Mouse (Mus musculus): ENCODE measurements around the gene Tmem141.
A peak's percentile ranks its signal among the peaks of the same experiment; 100 is the strongest.

The Tmem141 gene

GRCm38 (mm10) chr2:25621229-25622200 is at the start of gene Tmem141:
TSS of gene Tmem141 (minus strand) at chr2:25622005.
- DNase-seq = peak; percentile 89

DNA sequence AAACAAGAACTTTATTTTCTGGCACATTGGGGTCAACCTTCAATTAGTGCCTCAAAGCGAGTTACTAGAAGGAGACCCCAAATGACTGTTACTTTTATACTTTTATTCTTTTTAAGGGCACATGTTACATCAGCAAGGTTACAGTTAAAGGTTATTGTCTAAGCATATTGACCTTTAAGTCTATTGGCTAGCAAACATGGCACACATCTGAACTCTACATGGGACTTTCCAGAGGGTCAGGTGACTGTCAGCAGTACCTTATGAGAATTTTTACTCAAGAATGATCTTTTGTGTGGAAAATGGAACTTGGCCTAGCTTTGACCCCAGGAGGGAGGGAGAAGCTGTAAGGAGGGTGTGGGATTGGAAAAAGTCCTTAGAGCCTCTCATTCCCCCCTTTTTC is 44.7 kb upstream of the Tmem141 start:
- DNase-seq = no peak

GRCm38 (mm10) chr2:25664125-25664524 is 42.3 kb upstream of the Tmem141 start:
- DNase-seq = no peak

DNA sequence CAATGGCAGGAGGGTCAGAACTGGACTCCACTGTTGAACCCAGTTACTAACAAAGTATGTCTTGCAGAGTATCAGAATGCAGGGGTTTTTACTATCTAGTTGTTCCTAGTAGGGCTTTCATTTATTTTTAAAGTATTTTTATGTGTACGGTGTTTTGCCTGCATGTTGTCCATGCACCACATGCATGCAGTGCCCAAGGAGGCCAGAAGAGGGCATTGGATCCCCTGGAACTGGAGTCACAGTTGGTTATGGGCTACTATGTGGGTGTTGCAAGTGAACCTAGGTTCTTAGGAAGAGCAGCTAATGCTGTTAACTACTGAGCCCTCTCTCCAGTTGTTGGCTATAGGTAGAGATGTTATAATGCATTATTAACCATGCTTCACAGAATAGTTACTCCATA is 41.7 kb upstream of the Tmem141 start:
- peak; percentile 41 for DNase-seq

DNA sequence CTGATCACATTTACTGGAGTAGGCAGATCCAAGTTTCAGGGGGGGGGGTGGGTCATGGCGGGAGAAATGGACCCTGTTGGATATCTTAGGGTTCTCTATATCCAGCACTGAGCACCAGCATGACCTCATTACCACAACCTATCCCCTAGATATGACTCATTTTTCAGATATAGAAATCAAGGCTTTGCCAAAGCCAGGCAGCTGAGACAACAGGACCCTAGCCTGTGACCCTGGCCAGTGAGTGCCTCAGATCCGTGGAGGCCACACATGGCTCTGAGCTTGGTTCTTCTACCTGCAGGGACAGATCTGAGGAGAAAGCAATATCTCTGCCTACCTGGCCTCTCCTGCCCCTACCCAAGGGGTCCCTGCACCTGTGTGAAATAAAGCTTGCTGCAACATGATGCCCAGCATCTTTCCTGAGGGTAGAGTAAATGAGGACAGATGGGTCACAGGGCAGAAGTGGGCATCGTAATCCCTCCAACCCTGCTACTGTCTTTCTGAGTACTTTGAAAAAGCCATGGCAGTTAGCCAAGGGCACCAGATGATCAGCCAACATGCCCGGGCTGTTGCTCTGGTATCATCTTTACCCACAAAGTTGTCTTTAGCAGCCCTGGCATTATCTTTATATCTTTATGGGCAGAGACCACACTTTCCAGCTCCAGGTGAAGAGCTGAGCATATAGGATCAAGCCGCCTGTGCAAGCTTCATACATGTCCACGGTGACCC is 39.6 kb upstream of the Tmem141 start:
- DNase-seq = peak; percentile 9

DNA sequence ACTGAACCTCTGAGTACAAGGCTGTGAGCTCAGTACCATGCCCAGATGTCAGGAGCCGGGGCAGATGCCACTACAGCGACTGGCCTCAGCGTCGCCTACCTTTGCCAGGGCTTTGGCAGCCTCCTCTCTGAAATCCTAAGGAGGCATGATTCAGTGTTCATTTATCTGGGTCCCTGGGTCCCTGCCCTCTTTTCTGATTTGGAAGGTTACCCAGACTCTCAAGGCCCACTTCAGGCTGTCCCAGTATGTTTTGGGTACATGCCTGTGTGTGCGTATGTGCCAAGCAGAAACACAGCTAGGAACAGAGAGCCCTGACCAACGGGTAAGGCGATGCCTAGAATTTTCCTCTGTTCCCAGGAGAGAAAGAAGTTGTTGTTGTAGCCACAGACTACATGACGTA is 38.5 kb upstream of the Tmem141 start:
- DNase-seq = no peak

DNA sequence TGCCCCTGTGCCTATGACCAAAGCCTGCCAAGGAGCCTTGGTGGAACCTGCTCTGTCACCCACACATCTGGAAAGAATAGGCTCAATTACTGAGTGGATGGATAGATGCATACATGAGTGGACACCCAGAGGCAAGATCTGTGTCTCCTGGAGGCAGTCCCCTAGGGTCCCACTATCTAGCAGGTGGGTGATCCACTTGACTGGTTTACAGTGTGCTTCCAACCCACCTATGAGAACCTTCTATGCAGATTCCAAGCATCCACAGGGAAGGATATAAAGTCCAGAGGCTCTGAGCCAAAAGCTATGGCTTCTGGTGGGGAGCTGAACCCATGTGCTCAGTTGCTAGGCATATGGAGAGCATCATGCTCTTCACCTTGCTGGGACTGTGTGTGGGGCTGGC is 35.8 kb upstream of the Tmem141 start, which contains the start of gene Lcn5:
Gene Lcn5 (plus strand): TSS at position 301 of the 400 bp plus-strand sequence.
- DNase-seq = no peak

GRCm38 (mm10) chr2:25657246-25657645 is 35.4 kb upstream of the Tmem141 start:
- no peak for DNase-seq

GRCm38 (mm10) chr2:25656691-25657090 is 34.9 kb upstream of the Tmem141 start:
- no peak for DNase-seq

GRCm38 (mm10) chr2:25654502-25654901 is 32.7 kb upstream of the Tmem141 start:
- DNase-seq = no peak

DNA sequence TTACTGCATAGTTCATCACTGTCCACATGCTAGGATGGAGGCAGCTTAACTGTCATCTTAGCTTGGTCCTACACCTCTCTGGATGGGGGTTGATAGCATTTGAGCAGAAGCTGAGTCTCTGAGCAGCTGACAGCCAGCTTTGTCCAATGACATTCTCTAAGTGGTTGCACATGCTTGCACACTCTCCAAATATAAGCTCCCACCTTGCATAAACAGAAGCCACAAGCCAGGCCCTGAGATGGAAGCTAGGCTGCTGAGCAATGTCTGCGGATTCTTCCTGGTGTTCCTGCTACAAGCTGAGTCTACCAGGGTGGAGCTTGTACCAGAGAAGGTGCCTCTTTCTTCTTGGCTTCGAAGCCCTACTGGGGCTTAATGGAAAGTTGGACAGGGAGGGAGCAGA is 31.1 kb upstream of the Tmem141 start, which contains the start of gene Lcn8:
Gene Lcn8 (plus strand): TSS at position 219 of the 400 bp plus-strand sequence.
- no peak for DNase-seq

- peak; percentile 57 for DNase-seq
These were observed 18.1 kb upstream of the Tmem141 start for GRCm38 (mm10) chr2:25639890-25640289.

DNA sequence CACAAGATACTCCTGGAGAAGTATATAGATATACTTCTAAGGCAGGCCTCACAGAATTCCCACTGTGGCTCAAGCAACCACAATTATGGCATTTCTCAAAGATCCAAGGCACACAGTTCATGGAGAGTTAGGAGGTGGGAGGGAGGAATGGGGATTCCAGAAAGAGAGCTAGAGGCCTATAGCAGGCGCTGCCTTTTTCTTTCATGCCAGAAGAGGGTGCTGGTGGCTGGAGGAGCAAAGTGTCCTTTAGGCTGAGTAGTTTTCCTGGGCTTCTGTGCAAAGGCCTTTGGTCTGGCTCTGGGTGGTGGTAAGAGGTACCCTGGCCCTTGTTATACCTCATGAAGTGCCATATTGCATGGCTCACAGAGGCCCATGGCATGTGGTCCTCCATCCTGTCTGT is 12.2 kb upstream of the Tmem141 start:
- no peak for DNase-seq

GRCm38 (mm10) chr2:25633616-25634015 is 11.8 kb upstream of the Tmem141 start:
- no peak for DNase-seq

DNA sequence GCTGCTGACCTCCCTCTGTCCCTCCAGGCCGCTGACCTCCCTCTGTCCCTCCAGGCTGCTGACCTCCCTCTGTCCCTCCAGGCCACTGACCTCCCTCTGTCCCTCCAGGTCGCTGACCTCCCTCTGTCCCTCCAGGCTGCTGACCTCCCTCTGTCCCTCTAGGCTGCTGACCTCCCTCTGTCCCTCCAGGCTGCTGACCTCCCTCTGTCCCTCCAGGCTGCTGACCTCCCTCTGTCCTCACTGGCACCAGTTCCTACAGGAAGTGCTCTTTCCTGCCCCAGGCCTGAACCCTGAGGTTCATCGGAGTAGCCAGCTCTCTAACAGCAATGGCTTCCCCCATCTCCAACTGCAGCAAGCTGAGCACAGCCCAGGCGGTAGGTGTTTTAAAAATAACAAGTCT is 6.9 kb upstream of the Tmem141 start:
- DNase-seq = no peak

GRCm38 (mm10) chr2:25627811-25628210 is 6.0 kb upstream of the Tmem141 start, which contains the start of gene Fcna:
TSS of gene Fcna (minus strand) at chr2:25628030.
- no peak for DNase-seq

DNA sequence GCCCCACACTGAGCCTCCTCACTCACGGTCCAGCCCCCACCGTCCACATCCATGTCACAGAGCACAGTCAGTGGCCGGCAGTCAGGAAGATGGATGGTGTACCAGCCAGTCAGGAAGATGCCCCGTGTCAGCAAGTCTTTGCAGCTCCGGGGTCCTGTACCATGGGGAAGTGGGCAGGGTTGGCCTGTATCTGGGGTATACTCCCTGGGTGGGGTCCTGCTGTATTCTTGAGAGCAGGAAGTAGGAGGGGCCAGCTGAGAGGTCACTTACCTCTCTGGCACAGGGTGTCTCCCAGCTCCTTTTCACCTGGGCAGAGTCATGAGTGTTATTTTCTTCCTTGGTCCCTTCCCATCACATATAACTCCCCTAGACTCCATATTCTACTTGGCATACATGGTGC is 4.2 kb upstream of the Tmem141 start:
- no peak for DNase-seq

DNA sequence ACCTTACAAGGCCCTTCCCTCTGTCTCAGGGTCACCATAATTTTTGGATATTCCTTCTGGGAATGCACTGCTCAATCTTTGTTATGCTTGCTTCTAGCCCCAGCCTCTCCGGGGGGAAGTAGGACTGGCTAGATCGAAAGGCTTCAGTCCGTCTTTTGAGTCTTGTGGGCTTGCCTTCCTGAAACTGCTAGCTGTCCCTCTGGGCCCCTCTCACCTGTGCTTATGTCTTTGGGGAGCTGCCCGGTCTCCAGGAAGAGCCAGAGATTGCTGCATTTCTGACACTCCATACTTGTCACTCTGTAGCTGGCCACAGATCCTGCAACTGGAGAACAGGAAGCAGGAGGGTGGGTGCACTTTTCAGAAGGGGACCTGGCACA is 965 bp downstream of the Tmem141 start:
- DNase-seq = no peak

GRCm38 (mm10) chr2:25620386-25620785 is 1.4 kb downstream of the Tmem141 start:
- no peak for DNase-seq

DNA sequence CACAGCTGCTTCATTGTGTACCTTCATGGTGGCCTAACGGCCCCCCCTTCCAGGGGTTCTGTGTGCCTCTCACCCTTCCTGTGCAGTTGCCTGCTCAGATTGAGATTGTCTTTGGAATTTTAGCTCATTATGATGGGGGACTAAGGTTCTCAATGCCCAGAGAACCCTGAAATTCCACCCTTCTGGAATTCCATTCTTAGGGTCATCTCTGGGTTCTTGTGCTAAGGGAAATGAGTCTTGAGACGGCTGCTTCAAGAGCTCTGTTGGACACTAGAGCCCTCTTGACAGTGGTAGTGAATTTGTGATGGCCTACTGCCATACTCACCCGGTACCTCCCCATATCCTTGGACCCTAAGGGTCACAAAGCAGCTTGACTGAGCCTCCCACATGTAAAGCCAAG is 4.2 kb downstream of the Tmem141 start, which contains the start of gene Ccdc183:
Gene Ccdc183 (minus strand): TSS at position 101 of the 400 bp plus-strand sequence.
- no peak for DNase-seq

- DNase-seq = peak; percentile 5
These were observed 5.4 kb downstream of the Tmem141 start for GRCm38 (mm10) chr2:25616398-25616797.

- no peak for DNase-seq
These were observed 13.1 kb downstream of the Tmem141 start for GRCm38 (mm10) chr2:25608671-25609070.

DNA sequence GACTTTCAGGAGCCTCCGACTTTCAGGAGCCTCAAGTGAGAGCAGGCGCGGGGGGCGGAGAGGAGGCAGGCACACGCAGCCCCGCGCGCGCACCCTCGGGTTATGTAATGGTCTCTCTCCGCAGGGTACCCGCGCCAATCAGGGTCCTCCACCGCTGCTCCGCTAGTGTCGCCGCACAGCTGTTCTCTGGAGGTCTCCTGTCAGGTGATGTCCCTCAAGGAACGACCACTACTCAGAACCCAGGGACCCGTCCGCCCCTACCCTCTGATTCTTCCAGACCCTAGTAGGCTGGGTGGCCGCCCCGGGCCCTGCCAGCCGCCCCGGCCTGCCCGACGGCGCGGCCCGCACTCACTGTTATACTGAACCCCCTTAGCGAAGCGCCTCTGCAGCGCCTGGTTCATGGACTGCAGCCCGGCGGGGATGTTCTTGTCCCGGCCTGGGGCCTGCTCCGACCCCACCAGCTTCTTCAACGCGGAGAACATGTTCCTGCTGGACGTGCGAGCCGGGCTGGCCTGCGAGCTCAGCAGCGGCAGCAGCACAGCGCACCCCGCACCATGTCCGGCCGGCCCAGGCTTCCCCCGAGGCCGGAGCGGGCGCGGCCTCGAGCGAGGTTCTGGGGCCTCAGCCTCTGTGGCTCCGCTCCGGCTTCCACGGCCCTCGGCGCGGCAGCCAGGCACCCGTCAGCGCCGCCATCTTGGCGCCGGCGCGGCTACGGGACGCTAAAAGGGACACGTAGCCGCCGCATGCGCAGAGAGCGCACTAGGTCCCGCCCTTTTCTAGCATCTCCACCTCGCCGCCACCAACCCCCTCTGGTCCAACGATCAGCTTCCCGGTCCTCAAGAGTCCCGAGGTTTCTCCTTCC is 13.8 kb downstream of the Tmem141 start, which contains the start of gene Rabl6:
Gene Rabl6 (minus strand): TSS at position 761 of the 862 bp plus-strand sequence.
- peak; percentile 93 for DNase-seq

Data from retina, postnatal 1 day (tissue).